Mouse (Mus musculus): ENCODE results near the gene Rpl11.

GRCm38 (mm10) chr4:136096446-136097113 is 43.4 kb upstream of the Rpl11 start:
- TF ChIP-seq POLR2A (IDR thresholded peaks at IDR 0.05; ENCODE audit: low read depth, low read length) (no peak), CTCF (conservative IDR thresholded peaks at IDR 0.05; ENCODE audit: insufficient read depth, insufficient read length, low read depth, low read length) (no peak)
